In the genomic region with DNA sequence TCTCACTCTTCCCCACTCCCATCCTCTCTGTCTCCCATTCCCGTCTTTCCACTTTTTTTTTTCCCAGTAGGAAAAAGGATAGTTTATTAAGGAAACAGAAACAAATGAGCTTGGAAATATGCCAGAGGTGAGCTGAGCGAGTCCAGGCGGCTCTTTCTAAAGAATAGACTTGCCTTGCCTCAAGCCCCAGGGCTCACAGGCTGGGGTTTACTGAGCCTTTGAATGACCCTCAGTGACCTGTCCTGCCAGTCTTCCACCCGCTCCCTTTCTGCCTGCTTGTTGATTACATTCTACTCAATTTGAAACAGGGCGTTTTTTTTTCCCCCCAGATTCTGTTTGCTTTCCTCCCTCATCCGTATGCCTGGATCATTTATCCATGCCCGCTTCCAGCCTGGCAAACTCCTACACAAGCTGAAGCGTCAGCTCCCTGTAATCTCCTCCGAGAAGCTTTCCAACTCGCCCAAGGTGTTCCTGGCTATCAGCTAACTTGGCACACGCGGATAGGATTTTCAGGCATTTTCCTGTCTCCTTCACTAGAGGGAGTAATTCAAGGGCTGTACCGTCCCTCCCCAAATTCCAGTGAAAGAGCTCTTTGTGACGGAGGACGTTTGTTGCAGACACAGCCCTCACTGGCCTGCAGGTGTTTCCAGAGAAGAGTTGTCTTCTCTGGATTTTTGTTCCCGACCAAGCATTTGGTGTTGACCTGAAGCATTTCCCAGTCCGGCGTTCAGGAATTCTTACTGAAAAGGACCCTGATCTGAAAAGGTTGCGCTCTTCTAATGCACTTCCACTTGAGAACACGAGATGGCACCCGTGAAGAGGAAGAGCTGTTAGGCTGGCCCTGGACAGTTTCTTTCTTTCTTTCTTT, we compare ENCODE assay signal across 8 mouse cellular contexts. TPM values are rescaled to one million over a fixed set of nuclear protein-coding genes. Genes with fewer than 3 reads are reported as not detected.
DNase-seq lines count a peak whose midpoint lies in the region; ATAC-seq lines count a peak whose summit lies in the region.

No protein-coding gene starts in this region.

- 0 out of 2 replicates have a peak, but pooled peaks have one; percentile 15 for ATAC-seq in embryonic facial prominence, embryonic 13.5 days (ENCODE audit: insufficient number of reproducible peaks, insufficient read depth, low FRiP score, low TSS enrichment, low read depth)
- ATAC-seq in midbrain, embryonic 13.5 days: peak; percentile 91

- no peaks in the 10 kb centered on the region for H3K9me3 ChIP-seq in embryonic facial prominence, embryonic 13.5 days
- H3K9me3 ChIP-seq in limb, embryonic 10.5 days (replicated peaks): no peaks in the 10 kb centered on the region
- no peaks in the 10 kb centered on the region for H3K9me3 ChIP-seq in midbrain, embryonic 13.5 days

- H3K4me2 ChIP-seq in embryonic facial prominence, embryonic 13.5 days: peak overlapping the region; percentile 65
- H3K4me2 ChIP-seq in midbrain, embryonic 13.5 days (replicated peaks): peak overlapping the region; percentile 55

- H3K27ac ChIP-seq in embryonic facial prominence, embryonic 13.5 days: no peak overlapping the region
- peak overlapping the region; percentile 75 for H3K27ac ChIP-seq in limb, embryonic 10.5 days
- H3K27ac ChIP-seq in midbrain, embryonic 13.5 days: no peak overlapping the region

- 2% methylated on average over 21 of the region's 21 CpGs for WGBS in embryonic facial prominence, embryonic 13.5 days
- 7% methylated on average over 21 of the region's 21 CpGs for WGBS in limb, embryonic 10.5 days
- WGBS in midbrain, embryonic 13.5 days: 4% methylated on average over 21 of the region's 21 CpGs

- peak overlapping the region; percentile 45 for H3K4me3 ChIP-seq in embryonic facial prominence, embryonic 13.5 days
- peak overlapping the region; percentile 50 for H3K4me3 ChIP-seq in limb, embryonic 10.5 days
- peak overlapping the region; percentile 45 for H3K4me3 ChIP-seq in midbrain, embryonic 13.5 days (replicated peaks)

- H3K27me3 ChIP-seq in embryonic facial prominence, embryonic 13.5 days: no peaks in the 10 kb centered on the region
- H3K27me3 ChIP-seq in limb, embryonic 10.5 days (ENCODE audit: low read depth, poor library complexity, severe bottlenecking): 0 out of 2 replicates have a peak, but pooled peaks cover 3% of the 10 kb centered on the region
- peaks cover 5% of the 10 kb centered on the region; the same call in 1 of the 2 replicates for H3K27me3 ChIP-seq in midbrain, embryonic 13.5 days

- DNase-seq in A20 (ENCODE audit: low read depth, low spot score): peak; percentile 26
- DNase-seq in adrenal gland, postnatal 36 days: peak; percentile 65 to 73
- DNase-seq in heart, adult 18-20 months: peak; percentile 68 to 86
- peak; percentile 81 for DNase-seq in kidney, adult 18-20 months
- peak; percentile 63 for DNase-seq in limb, embryonic 10.5 days (ENCODE audit: low spot score)
- DNase-seq in spleen, postnatal 4 days (ENCODE audit: low spot score in 2 of 2): peak; percentile 39 to 68

- H3K36me3 ChIP-seq in embryonic facial prominence, embryonic 13.5 days: no peaks in the 10 kb centered on the region
- H3K36me3 ChIP-seq in limb, embryonic 10.5 days: no peaks in the 10 kb centered on the region
- no peaks in the 10 kb centered on the region for H3K36me3 ChIP-seq in midbrain, embryonic 13.5 days

- peak overlapping the region; percentile 62 for H3K9ac ChIP-seq in embryonic facial prominence, embryonic 13.5 days
- peak overlapping the region; percentile 54; the same call in 1 of the 2 replicates for H3K9ac ChIP-seq in midbrain, embryonic 13.5 days (replicated peaks)

- H3K4me1 ChIP-seq in embryonic facial prominence, embryonic 13.5 days: peaks cover 5% of the 10 kb centered on the region; the same call in 1 of the 2 replicates
- 0 out of 2 replicates have a peak, but pooled peaks cover 5% of the 10 kb centered on the region for H3K4me1 ChIP-seq in limb, embryonic 10.5 days
- H3K4me1 ChIP-seq in midbrain, embryonic 13.5 days (replicated peaks): 0 out of 2 replicates have a peak, but pooled peaks cover 3% of the 10 kb centered on the region

RNA-seq across cellular contexts. Expression of a gene that starts 59.9 kb away (rescaled TPM):
- total RNA-seq in adrenal gland, postnatal 36 days (2021): 100 to 1,000 TPM; 117 to 122 TPM
- 170 and 186 TPM in 2 replicates for polyA plus RNA-seq in embryonic facial prominence, embryonic 13.5 days (2015; fragmentation: Nextera tagmentation; extraction: Ambion mirVana)
- total RNA-seq in heart, adult 18-20 months (2021): 10 to 100 TPM; 84.2 to 97.6 TPM
- 153 and 185 TPM in 2 replicates for polyA plus RNA-seq in limb, embryonic 10.5 days (2016; fragmentation: Nextera tagmentation; extraction: Ambion mirVana)
- polyA plus RNA-seq in midbrain, embryonic 13.5 days (2015; fragmentation: Nextera tagmentation; extraction: Ambion mirVana): 213 and 232 TPM in 2 replicates

Comparison
In these comparisons a context has a peak if more than half of its experiments do, and no peak if none do; other contexts are left out.
1. DNase-seq: peak in every context shown above with its lines; median percentile 81 in kidney, adult 18-20 months; 77 in heart, adult 18-20 months; 69 in adrenal gland, postnatal 36 days; 63 in limb, embryonic 10.5 days; 54 in spleen, postnatal 4 days; 26 in A20.